Mouse (Mus musculus): ENCODE results near the gene Slc34a1. TPM values are rescaled to one million over a fixed set of nuclear protein-coding genes. Genes with fewer than 3 reads are reported as not detected.

Slc34a1 gene
- total RNA-seq, 1 experiment = not detected

DNA sequence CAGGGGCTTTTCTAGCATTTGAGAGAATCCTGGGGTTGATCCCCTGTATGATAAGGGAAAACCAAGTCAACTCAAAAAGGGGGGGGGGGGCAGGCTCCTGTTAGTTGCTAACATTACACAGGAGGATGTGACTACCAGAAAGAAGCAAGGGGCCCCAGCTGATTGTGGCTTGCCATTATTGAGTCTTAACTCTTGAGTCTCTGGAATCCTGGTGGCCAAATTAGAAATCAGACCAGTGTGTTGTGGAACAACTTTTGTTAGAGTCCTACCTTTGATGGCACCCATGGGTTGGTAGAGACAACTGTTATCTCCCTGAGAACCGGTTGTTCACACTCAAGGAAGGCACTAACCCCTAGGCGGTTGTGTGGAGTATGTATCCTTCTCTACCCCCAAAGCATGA, 65.0 kb downstream of the Slc34a1 start:
- peaks cover 21% of the 10 kb centered on the region for H3K36me3 ChIP-seq (ENCODE audit: control insufficient read depth, insufficient read depth, low read length, poor library complexity, severe bottlenecking)
- H3K4me3 ChIP-seq (ENCODE audit: insufficient read depth in 1 of 2, low read depth in 1 of 2, low read length in 2 of 2, poor library complexity in 1 of 2, severe bottlenecking in 1 of 2) = no peak overlapping the region
- in situ Hi-C loops (cut with MboI; ENCODE audit: low sequenced_read_pairs in 2 of 2, unreplicated experiment in 2 of 2) = no loop called here

DNA sequence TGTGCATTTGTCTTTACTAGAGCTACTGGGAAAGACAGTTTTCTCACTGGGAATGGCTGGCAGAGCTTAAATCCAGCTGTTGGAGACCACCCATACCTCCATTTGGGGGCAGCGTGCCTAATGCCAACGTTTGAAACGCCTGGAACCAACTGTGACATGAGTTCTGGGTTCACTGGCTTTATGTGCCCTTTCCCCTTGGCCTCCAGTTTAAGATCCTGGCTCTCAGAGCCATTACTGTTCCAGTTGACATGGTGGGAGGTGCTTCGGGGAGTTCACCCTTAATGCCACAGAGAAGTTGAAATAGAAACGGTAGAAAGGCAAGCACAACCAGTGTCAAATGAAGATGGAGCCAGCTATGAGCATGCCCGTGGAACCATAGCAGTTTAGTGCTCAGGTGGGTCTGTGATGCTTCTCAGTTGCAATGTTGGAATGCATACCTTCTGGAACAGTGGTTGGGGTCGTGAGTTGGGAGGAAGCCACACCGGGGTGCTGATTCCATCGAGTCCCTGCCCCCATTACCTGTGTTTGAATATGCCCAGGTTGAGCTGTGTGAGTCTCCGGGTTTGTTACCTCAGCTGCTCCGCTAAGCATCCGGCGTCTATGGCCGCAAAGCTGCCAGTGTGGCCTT, 65.5 kb downstream of the Slc34a1 start:
- no peak for TF ChIP-seq ZC3H11A (IDR thresholded peaks at IDR 0.05; ENCODE audit: borderline replicate concordance, low read depth, low read length)
- no peak for TF ChIP-seq MAFK (IDR thresholded peaks at IDR 0.05; ENCODE audit: insufficient read depth, low read depth, low read length)
- TF ChIP-seq HCFC1 (IDR thresholded peaks at IDR 0.05; ENCODE audit: borderline replicate concordance, insufficient read depth, low read length) = no peak
- no peak for TF ChIP-seq CHD2 (IDR thresholded peaks at IDR 0.05; ENCODE audit: low read depth, low read length)
- TF ChIP-seq ZNF384 (IDR thresholded peaks at IDR 0.05; ENCODE audit: low read depth, low read length) = no peak
- DNase-seq (ENCODE audit: low read depth, low spot score) = no peak
- in situ Hi-C loops (cut with MboI; ENCODE audit: low sequenced_read_pairs in 2 of 2, unreplicated experiment in 2 of 2) = no loop called here

More for the DNA sequence above, 65.0 kb downstream of the Slc34a1 start:
- no peak overlapping the region for H3K9ac ChIP-seq (ENCODE audit: insufficient read depth, low read depth, low read length, poor library complexity, severe bottlenecking)
- TF ChIP-seq MAFK (IDR thresholded peaks at IDR 0.05; ENCODE audit: insufficient read depth, low read depth, low read length) = no peak
- no peak for TF ChIP-seq CHD2 (IDR thresholded peaks at IDR 0.05; ENCODE audit: low read depth, low read length)
- no peak for TF ChIP-seq ZNF384 (IDR thresholded peaks at IDR 0.05; ENCODE audit: low read depth, low read length)
- TF ChIP-seq ZC3H11A (IDR thresholded peaks at IDR 0.05; ENCODE audit: borderline replicate concordance, low read depth, low read length) = no peak
- no peak for TF ChIP-seq HCFC1 (IDR thresholded peaks at IDR 0.05; ENCODE audit: borderline replicate concordance, insufficient read depth, low read length)
- H3K9me3 ChIP-seq (ENCODE audit: control insufficient read depth, insufficient read depth, low read depth, low read length) = no peaks in the 10 kb centered on the region
- peaks cover 0 to 23% of the 10 kb centered on the region in 2 experiments; a peak in 1 of 4 replicates for H3K4me1 ChIP-seq (ENCODE audit: control insufficient read depth in 2 of 2, insufficient read depth in 2 of 2, low read length in 2 of 2, poor library complexity in 1 of 2)
- no peak for DNase-seq (ENCODE audit: low read depth, low spot score)
- H3K27ac ChIP-seq (ENCODE audit: insufficient read depth, low read depth, low read length, poor library complexity, severe bottlenecking) = no peak overlapping the region

DNA sequence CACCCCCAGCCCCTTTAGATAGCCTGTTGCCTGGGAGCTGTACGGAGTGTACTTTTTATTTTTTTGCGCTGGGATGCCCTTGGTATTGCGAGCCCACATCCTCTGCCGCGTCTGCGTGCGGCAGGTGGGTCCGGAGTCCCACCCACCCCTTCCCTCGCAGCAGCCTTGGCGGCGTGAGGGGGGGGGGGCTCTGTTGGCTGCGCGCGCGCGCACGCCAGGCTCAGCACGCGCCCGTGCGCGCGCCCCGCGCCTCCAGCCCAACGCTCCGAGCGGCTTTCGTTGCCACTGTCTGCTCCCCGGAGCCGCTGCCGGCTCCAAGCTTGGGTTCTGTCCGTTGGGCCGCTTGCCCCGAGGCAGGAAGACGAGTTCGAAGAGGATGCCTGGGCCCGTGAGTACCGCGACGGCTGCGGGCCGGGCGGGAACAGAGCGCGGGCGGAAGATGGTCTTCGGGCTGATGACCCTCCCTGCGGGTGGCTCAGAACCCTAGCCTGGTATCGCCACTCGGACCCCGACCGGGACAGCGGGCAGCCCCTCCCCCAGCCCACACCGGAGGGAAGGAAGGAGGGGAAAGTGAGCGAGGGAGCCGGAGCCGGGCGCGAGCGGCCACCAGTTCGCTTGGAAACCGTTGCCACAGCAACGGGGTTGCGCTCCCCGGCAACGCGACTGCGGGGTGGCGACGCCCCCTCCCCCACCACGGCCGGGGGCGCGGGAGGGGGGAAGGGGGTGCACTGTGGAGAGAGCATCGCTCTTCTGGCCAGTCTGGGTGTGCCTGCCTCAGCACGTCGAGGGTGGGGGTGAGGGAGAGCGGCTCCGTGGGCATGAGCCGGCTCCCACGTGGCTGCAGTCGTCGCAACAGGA, 66.3 kb downstream of the Slc34a1 start, which contains the start of gene Prr7:
TSS of gene Prr7 (plus strand) at position 241 of the 858 bp plus-strand sequence.
- Histone ChIP-seq H3K27ac (ENCODE audit: insufficient read depth, low read depth, low read length, poor library complexity, severe bottlenecking) (peak within 1 kb of the TSS; percentile 12; the same call in 1 of the 2 replicates), H3K4me1 (ENCODE audit: control insufficient read depth in 2 of 2, insufficient read depth in 2 of 2, low read length in 2 of 2, poor library complexity in 1 of 2) (peaks cover 0 to 23% of the 10 kb centered on the region in 2 experiments; a peak in 1 of 4 replicates), H3K9ac (ENCODE audit: insufficient read depth, low read depth, low read length, poor library complexity, severe bottlenecking) (peak within 1 kb of the TSS; percentile 84), H3K9me3 (ENCODE audit: control insufficient read depth, insufficient read depth, low read depth, low read length) (no peaks in the 10 kb centered on the region), H3K36me3 (ENCODE audit: control insufficient read depth, insufficient read depth, low read length, poor library complexity, severe bottlenecking) (peaks cover 9% of the 10 kb centered on the region), H3K4me3 (ENCODE audit: insufficient read depth in 1 of 2, low read depth in 1 of 2, low read length in 2 of 2, poor library complexity in 1 of 2, severe bottlenecking in 1 of 2) (peak within 1 kb of the TSS; percentile 69 to 70)
- TF ChIP-seq MAFK (IDR thresholded peaks at IDR 0.05; ENCODE audit: insufficient read depth, low read depth, low read length) = no peak
- no peak for TF ChIP-seq ZNF384 (IDR thresholded peaks at IDR 0.05; ENCODE audit: low read depth, low read length)
- TF ChIP-seq HCFC1 (IDR thresholded peaks at IDR 0.05; ENCODE audit: borderline replicate concordance, insufficient read depth, low read length) = no peak
- no peak for TF ChIP-seq ZC3H11A (IDR thresholded peaks at IDR 0.05; ENCODE audit: borderline replicate concordance, low read depth, low read length)
- DNase-seq (ENCODE audit: low read depth, low spot score) = no peak
- in situ Hi-C loops (cut with MboI; ENCODE audit: low sequenced_read_pairs in 2 of 2, unreplicated experiment in 2 of 2) = no loop called here

More for the DNA sequence above, 65.5 kb downstream of the Slc34a1 start:
- peak overlapping the region; percentile 69 to 70; a peak in 3 of 4 replicates for H3K4me3 ChIP-seq (ENCODE audit: insufficient read depth in 1 of 2, low read depth in 1 of 2, low read length in 2 of 2, poor library complexity in 1 of 2, severe bottlenecking in 1 of 2)
- H3K9ac ChIP-seq (ENCODE audit: insufficient read depth, low read depth, low read length, poor library complexity, severe bottlenecking) = peak overlapping the region; percentile 84
- peaks cover 17% of the 10 kb centered on the region for H3K36me3 ChIP-seq (ENCODE audit: control insufficient read depth, insufficient read depth, low read length, poor library complexity, severe bottlenecking)
- no peaks in the 10 kb centered on the region for H3K9me3 ChIP-seq (ENCODE audit: control insufficient read depth, insufficient read depth, low read depth, low read length)
- peaks cover 0 to 23% of the 10 kb centered on the region in 2 experiments; a peak in 1 of 4 replicates for H3K4me1 ChIP-seq (ENCODE audit: control insufficient read depth in 2 of 2, insufficient read depth in 2 of 2, low read length in 2 of 2, poor library complexity in 1 of 2)
- H3K27ac ChIP-seq (ENCODE audit: insufficient read depth, low read depth, low read length, poor library complexity, severe bottlenecking) = no peak overlapping the region

DNA sequence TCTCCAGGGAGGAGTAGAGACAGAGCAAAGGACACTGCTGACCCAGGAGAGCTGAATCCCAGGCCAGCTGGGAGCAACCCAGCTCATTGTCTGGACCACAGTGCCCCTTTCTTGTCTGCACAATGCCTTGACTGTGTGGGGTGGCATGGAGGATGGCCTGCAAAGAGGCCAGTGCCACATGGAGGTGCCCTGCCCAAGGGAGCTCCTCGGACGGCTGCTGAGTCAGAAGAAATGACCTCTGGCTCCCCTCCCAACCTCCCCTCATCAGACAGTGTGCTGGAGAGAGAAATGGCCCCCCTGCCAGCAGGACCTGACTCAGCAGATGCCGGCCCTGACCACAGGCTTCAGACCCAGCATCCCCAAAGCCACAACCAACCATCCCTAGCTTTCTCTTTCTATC, 67.2 kb downstream of the Slc34a1 start:
- Histone ChIP-seq H3K9ac (ENCODE audit: insufficient read depth, low read depth, low read length, poor library complexity, severe bottlenecking) (peak overlapping the region; percentile 84; the same call in 1 of the 2 replicates), H3K4me3 (ENCODE audit: insufficient read depth in 1 of 2, low read depth in 1 of 2, low read length in 2 of 2, poor library complexity in 1 of 2, severe bottlenecking in 1 of 2) (peak overlapping the region in 1 of 2 experiments; percentile 26; a peak in 1 of 4 replicates), H3K9me3 (ENCODE audit: control insufficient read depth, insufficient read depth, low read depth, low read length) (no peaks in the 10 kb centered on the region), H3K27ac (ENCODE audit: insufficient read depth, low read depth, low read length, poor library complexity, severe bottlenecking) (no peak overlapping the region), H3K4me1 (ENCODE audit: control insufficient read depth in 2 of 2, insufficient read depth in 2 of 2, low read length in 2 of 2, poor library complexity in 1 of 2) (peaks cover 0 to 23% of the 10 kb centered on the region in 2 experiments; a peak in 1 of 4 replicates), H3K36me3 (ENCODE audit: control insufficient read depth, insufficient read depth, low read length, poor library complexity, severe bottlenecking) (peaks cover 3% of the 10 kb centered on the region; the same call in 1 of the 2 replicates)
- in situ Hi-C loops (cut with MboI; ENCODE audit: low sequenced_read_pairs in 2 of 2, unreplicated experiment in 2 of 2) = loop anchor here in 1 of 2 experiments (5.0 kb wide), 1 partner anchor 53 kb away; no protein-coding TSS in a partner anchor
- TF ChIP-seq CHD2 (IDR thresholded peaks at IDR 0.05; ENCODE audit: low read depth, low read length) (no peak), ZNF384 (IDR thresholded peaks at IDR 0.05; ENCODE audit: low read depth, low read length) (no peak), ZC3H11A (IDR thresholded peaks at IDR 0.05; ENCODE audit: borderline replicate concordance, low read depth, low read length) (no peak), MAFK (IDR thresholded peaks at IDR 0.05; ENCODE audit: insufficient read depth, low read depth, low read length) (no peak; the same call in 1 of the 2 replicates), HCFC1 (IDR thresholded peaks at IDR 0.05; ENCODE audit: borderline replicate concordance, insufficient read depth, low read length) (no peak)
- no peak for DNase-seq (ENCODE audit: low read depth, low spot score)

Other genes with a start within 250 kb of the Slc34a1 start
- gene Fgfr4, start 245.5 kb upstream of the Slc34a1 start, total RNA-seq (2012; rRNA removed) = 1.8 and 2.4 TPM in 2 replicates
- 120 and 135 TPM in 2 replicates for gene Nsd1, start 188.4 kb upstream of the Slc34a1 start, total RNA-seq (2012; rRNA removed)
- gene Prelid1, start 77.7 kb upstream of the Slc34a1 start, total RNA-seq (2012; rRNA removed) = 198 and 217 TPM in 2 replicates
- gene Rab24, start 76.2 kb upstream of the Slc34a1 start, total RNA-seq (2012; rRNA removed) = 67.5 and 79.4 TPM in 2 replicates
- gene Mxd3, start 68.4 kb upstream of the Slc34a1 start, total RNA-seq (2012; rRNA removed) = 12.5 and 19.8 TPM in 2 replicates
- gene Lman2, start 35.4 kb upstream of the Slc34a1 start, total RNA-seq (2012; rRNA removed) = 195 and 272 TPM in 2 replicates
- 0.62 and 1.4 TPM in 2 replicates for gene Rgs14, start 28.5 kb upstream of the Slc34a1 start, total RNA-seq (2012; rRNA removed)
- not detected in 2 replicates for gene Pfn3, start 17.0 kb downstream of the Slc34a1 start, total RNA-seq (2012; rRNA removed)
- gene F12, start 28.6 kb downstream of the Slc34a1 start, total RNA-seq (2012; rRNA removed) = not detected in 2 replicates
- 74.7 and 132 TPM in 2 replicates for gene Grk6, start 46.9 kb downstream of the Slc34a1 start, total RNA-seq (2012; rRNA removed)
- gene Prr7, start 66.1 kb downstream of the Slc34a1 start, total RNA-seq (2012; rRNA removed) = 2.5 and 5.8 TPM in 2 replicates
- 77.0 and 83.8 TPM in 2 replicates for gene Dbn1, start 89.9 kb downstream of the Slc34a1 start, total RNA-seq (2012; rRNA removed)
- 46.7 and 58.2 TPM in 2 replicates for gene Pdlim7, start 115.5 kb downstream of the Slc34a1 start, total RNA-seq (2012; rRNA removed)
- 0.98 and 1.7 TPM in 2 replicates for gene Dok3, start 131.1 kb downstream of the Slc34a1 start, total RNA-seq (2012; rRNA removed)
- gene Ddx41, start 138.5 kb downstream of the Slc34a1 start, total RNA-seq (2012; rRNA removed) = 85.9 and 120 TPM in 2 replicates
- gene Fam193b, start 172.9 kb downstream of the Slc34a1 start, total RNA-seq (2012; rRNA removed) = 50.8 and 77.5 TPM in 2 replicates
- 363 and 460 TPM in 2 replicates for gene Tmed9, start 175.5 kb downstream of the Slc34a1 start, total RNA-seq (2012; rRNA removed)
- 21.0 and 24.3 TPM in 2 replicates for gene B4galt7, start 201.7 kb downstream of the Slc34a1 start, total RNA-seq (2012; rRNA removed)
- gene Caml, start 224.8 kb downstream of the Slc34a1 start, total RNA-seq (2012; rRNA removed) = 47.8 and 56.3 TPM in 2 replicates
- gene Ddx46, start 236.8 kb downstream of the Slc34a1 start, total RNA-seq (2012; rRNA removed) = 45.5 and 56.4 TPM in 2 replicates